ENCODE assay signal across 8 mouse cellular contexts in genomic region chr7:134671003-134671461, GRCm38 (mm10). TPM values are rescaled to one million over a fixed set of nuclear protein-coding genes. Genes with fewer than 3 reads are reported as not detected.
DNase-seq lines count a peak whose midpoint lies in the region; ATAC-seq and TF ChIP-seq lines count a peak whose summit lies in the region.

No protein-coding gene starts in this region.

- H3K9ac ChIP-seq in heart, embryonic 12.5 days: peak overlapping the region; percentile 92

- peaks cover 52% of the 10 kb centered on the region; the same call in 1 of the 2 replicates for H3K79me2 ChIP-seq in macrophage (ENCODE audit: inconsistent target)

- peak overlapping the region; percentile 72 for H3K27ac ChIP-seq in left cerebral cortex, adult 2 months
- peak overlapping the region; percentile 83 for H3K27ac ChIP-seq in heart, embryonic 12.5 days (ENCODE audit: poor library complexity, severe bottlenecking)
- no peak overlapping the region for H3K27ac ChIP-seq in macrophage

- H3K4me1 ChIP-seq in heart, embryonic 12.5 days (replicated peaks): peaks cover 32% of the 10 kb centered on the region

- no peaks in the 10 kb centered on the region for H3K9me3 ChIP-seq in heart, embryonic 12.5 days (replicated peaks)

- ATAC-seq in heart, embryonic 12.5 days (ENCODE audit: insufficient number of reproducible peaks, low FRiP score): peak; percentile 46
- no peak; the same call in 1 of the 2 replicates for ATAC-seq in granulocyte monocyte progenitor cell, adult 5-6 weeks (replicated peaks; ENCODE audit: poor library complexity, severe bottlenecking)

- intact Hi-C loops in left cerebral cortex, adult 2 months (cut with DNase I): loop anchor here (5.0 kb wide), 2 partner anchors 36 to 59 kb away; no protein-coding TSS in a partner anchor
- intact Hi-C loops in left cerebral cortex, postnatal 25 days (cut with DNase I): loop anchor here (5.0 kb wide), 1 partner anchor 86 kb away; no protein-coding TSS in a partner anchor

- TF ChIP-seq CTCF in left cerebral cortex, adult 2 months (IDR thresholded peaks at IDR 0.05): no peak

- H3K36me3 ChIP-seq in heart, embryonic 12.5 days: no peaks in the 10 kb centered on the region
- H3K36me3 ChIP-seq in macrophage (ENCODE audit: inconsistent target): no peaks in the 10 kb centered on the region

- no peak for DNase-seq in left cerebral cortex, adult 2 months (ENCODE audit: extremely low spot score in 1 of 2, low spot score in 2 of 2)
- DNase-seq in left cerebral cortex, postnatal 25 days (ENCODE audit: low spot score in 2 of 2): no peak
- peak; percentile 73 for DNase-seq in embryo, embryonic 9.5 days (ENCODE audit: extremely low spot score)
- DNase-seq in kidney, postnatal 14 days: peak; percentile 58
- DNase-seq in urinary bladder, postnatal 14 days (ENCODE audit: low spot score): peak; percentile 47

- H3K27me3 ChIP-seq in heart, embryonic 12.5 days (replicated peaks): no peaks in the 10 kb centered on the region

- WGBS in heart, embryonic 12.5 days: 1% methylated on average over 28 of the region's 28 CpGs
- 12% methylated on average over 28 of the region's 28 CpGs for WGBS in macrophage (ENCODE audit: missing documents)

- H3K4me3 ChIP-seq in left cerebral cortex, adult 2 months: peak overlapping the region; percentile 59
- peak overlapping the region; percentile 76 for H3K4me3 ChIP-seq in heart, embryonic 12.5 days
- peak overlapping the region; percentile 57 for H3K4me3 ChIP-seq in macrophage (ENCODE audit: inconsistent target)

- peak overlapping the region; percentile 85 for H3K4me2 ChIP-seq in heart, embryonic 12.5 days

RNA-seq across cellular contexts. Expression of gene Dock1, which starts 0.6 kb away (rescaled TPM):
- total RNA-seq in left cerebral cortex, adult 2 months (2021): 10 to 100 TPM; 21.7 to 22.4 TPM
- 10 to 100 TPM; 20.3 to 23.0 TPM for total RNA-seq in left cerebral cortex, postnatal 25 days (2021)
- 31.9 and 32.1 TPM in 2 replicates for polyA plus RNA-seq in heart, embryonic 12.5 days (2016; fragmentation: Nextera tagmentation; extraction: Ambion mirVana)
- 100 to 1,000 TPM; 158 to 476 (median 255) TPM for total RNA-seq in macrophage (2018; cell fraction: chromatin; rRNA removed)
- 10 to 100 TPM; 14.5 to 38.4 (median 28.0) TPM for total RNA-seq in macrophage (2018; cell fraction: cytosol; rRNA removed)
- 100 to 1,000 TPM in 10 of 26 experiments, 10 to 100 TPM in 16; 30.8 to 247 (median 82.1) TPM for total RNA-seq in macrophage (2018; cell fraction: nucleus; rRNA removed)
- 15.0 to 24.6 TPM (median 23.4 TPM) in 3 replicates for polyA plus RNA-seq in macrophage (2018)
- 19.7 and 22.5 TPM in 2 replicates for total RNA-seq in granulocyte monocyte progenitor cell, adult 5-6 weeks (2014; fragmentation: Nextera tagmentation)
- 14.0 and 16.2 TPM in 2 replicates for total RNA-seq in granulocyte monocyte progenitor cell, adult 5-6 weeks (2017)

Comparison
In these comparisons a context has a peak if more than half of its experiments do, and no peak if none do; other contexts are left out.
1. DNase-seq: peak in embryo, embryonic 9.5 days (single experiment), kidney, postnatal 14 days (single experiment) and urinary bladder, postnatal 14 days (single experiment); none in left cerebral cortex, adult 2 months (0 of 2) and left cerebral cortex, postnatal 25 days (0 of 2).
2. Peak in every context shown above with its lines, with median percentiles within 50 percentile points of each other: H3K4me3 ChIP-seq.